17 mouse cellular contexts compared by ENCODE assay signal in genomic region chr17:85353636-85354035, GRCm38 (mm10).
"Had no signal": no experiment of that assay in that cellular context is flagged by ENCODE, and none has a peak within 500 bp of the region (broad histone marks: within the 10 kb centered on the region; RNA-seq: fewer than 3 reads in every experiment).

No protein-coding gene starts in this region.

- H3K27me3 ChIP-seq: kidney, embryonic 15.5 days; liver, embryonic 13.5 days; midbrain, embryonic 13.5 days had no signal

- ATAC-seq: midbrain, embryonic 13.5 days had no signal

- H3K9me3 ChIP-seq: kidney, embryonic 15.5 days; liver, embryonic 13.5 days; midbrain, embryonic 13.5 days had no signal

- H3K36me3 ChIP-seq: kidney, embryonic 15.5 days; liver, embryonic 13.5 days; midbrain, embryonic 13.5 days had no signal

- H3K4me3 ChIP-seq: kidney, embryonic 15.5 days; left cerebral cortex, adult 2 months; liver, embryonic 13.5 days; midbrain, embryonic 13.5 days had no signal

- H3K4me1 ChIP-seq: kidney, embryonic 15.5 days; liver, embryonic 13.5 days; midbrain, embryonic 13.5 days had no signal

- H3K27ac ChIP-seq: kidney, embryonic 15.5 days; left cerebral cortex, adult 2 months; liver, embryonic 13.5 days; midbrain, embryonic 13.5 days; stomach, postnatal 0 days had no signal

- DNase-seq: kidney, adult 8-10 months; kidney, postnatal 10 days; kidney, postnatal 36 days; layer of hippocampus, postnatal 36 days; liver, embryonic 13.5 days; lung, adult 2 months; lung, postnatal 14 days; lung, postnatal 4 days; right cerebral cortex, postnatal 14 days; right cerebral cortex, postnatal 4 days; thymus, adult 2 months; thymus, postnatal 14 days; thymus, postnatal 4 days had no signal

- H3K4me2 ChIP-seq: kidney, embryonic 15.5 days; liver, embryonic 13.5 days; midbrain, embryonic 13.5 days had no signal

- H3K9ac ChIP-seq: kidney, embryonic 15.5 days; liver, embryonic 13.5 days; midbrain, embryonic 13.5 days had no signal
